Mouse (Mus musculus): Measurements from ENCODE around the gene Hist1h1a. TPM values are rescaled to one million over a fixed set of nuclear protein-coding genes. Genes with fewer than 3 reads are reported as not detected.
"Not testable (repeated sequence)": the region's sequence is repeated elsewhere in the genome, so short reads cannot be mapped to it uniquely, and the experiment has no call there.

The Hist1h1a gene
- polyA plus RNA-seq, 1 experiment from 2014 or later = 2.9 TPM

- Histone ChIP-seq H3K4me3 (replicated peaks) (no peak overlapping the region), H3K27me3 (replicated peaks) (no peaks in the 10 kb centered on the region), H3K9ac (no peak overlapping the region), H3K27ac (peak overlapping the region; percentile 54; the same call in 1 of the 2 replicates), H3K36me3 (no peaks in the 10 kb centered on the region), H3K9me3 (no peaks in the 10 kb centered on the region), H3K4me1 (peaks cover 4% of the 10 kb centered on the region; the same call in 1 of the 2 replicates), H3K4me2 (0 out of 2 replicates have a peak overlapping the region, but pooled peaks have one; percentile 21)
- ATAC-seq (ENCODE audit: insufficient read depth, low FRiP score, low read depth) = no peak
- WGBS = 42% methylated on average over 4 of the region's 4 CpGs
Measured at GRCm38 (mm10) chr13:23753314-23754078, 10.0 kb upstream of the Hist1h1a start.

- Histone ChIP-seq H3K27me3 (replicated peaks) (no peaks in the 10 kb centered on the region), H3K4me3 (replicated peaks) (no peak overlapping the region), H3K9me3 (no peaks in the 10 kb centered on the region), H3K27ac (no peak overlapping the region), H3K36me3 (no peaks in the 10 kb centered on the region), H3K9ac (no peak overlapping the region), H3K4me2 (no peak overlapping the region), H3K4me1 (peaks cover 5% of the 10 kb centered on the region; the same call in 1 of the 2 replicates)
- no peak for ATAC-seq (ENCODE audit: insufficient read depth, low FRiP score, low read depth)
Measured at GRCm38 (mm10) chr13:23755000-23755399, 8.5 kb upstream of the Hist1h1a start.

- H3K27ac ChIP-seq = peak within 1 kb of the TSS; percentile 88
- peak within 1 kb of the TSS; percentile 42 for H3K4me3 ChIP-seq (replicated peaks)
- no peaks in the 10 kb centered on the region for H3K27me3 ChIP-seq (replicated peaks)
- H3K4me2 ChIP-seq = peak within 1 kb of the TSS; percentile 62
- peaks cover 9% of the 10 kb centered on the region; the same call in 1 of the 2 replicates for H3K4me1 ChIP-seq
- no peaks in the 10 kb centered on the region for H3K9me3 ChIP-seq
- 0 out of 2 replicates have a peak within 1 kb of the TSS, but pooled peaks have one; percentile 29 for H3K9ac ChIP-seq
- peak; percentile 81 for ATAC-seq (ENCODE audit: insufficient read depth, low FRiP score, low read depth)
- 0% methylated on average over 17 of the region's 22 CpGs for WGBS
- H3K36me3 ChIP-seq = no peaks in the 10 kb centered on the region
Measured at GRCm38 (mm10) chr13:23756790-23757189, 6.7 kb upstream of the Hist1h1a start, which contains the start of gene Hist1h4b. Gene Hist1h4b (plus strand): TSS chr13:23757013.

GRCm38 (mm10) chr13:23757211-23757773 lies 6.2 kb upstream of the Hist1h1a start:
- no peak for ATAC-seq (ENCODE audit: insufficient read depth, low FRiP score, low read depth)
- Histone ChIP-seq H3K9me3 (no peaks in the 10 kb centered on the region), H3K36me3 (no peaks in the 10 kb centered on the region), H3K27me3 (replicated peaks) (no peaks in the 10 kb centered on the region), H3K4me2 (peak overlapping the region; percentile 62), H3K27ac (peak overlapping the region; percentile 88), H3K4me1 (peaks cover 9% of the 10 kb centered on the region; the same call in 1 of the 2 replicates), H3K9ac (0 out of 2 replicates have a peak overlapping the region, but pooled peaks have one; percentile 29), H3K4me3 (replicated peaks) (peak overlapping the region; percentile 42)
- 1% methylated on average over 22 of the region's 23 CpGs for WGBS

GRCm38 (mm10) chr13:23757921-23758320 lies 5.5 kb upstream of the Hist1h1a start:
- Histone ChIP-seq H3K4me1 (peaks cover 9% of the 10 kb centered on the region; the same call in 1 of the 2 replicates), H3K4me2 (peak overlapping the region; percentile 62; the same call in 1 of the 2 replicates), H3K27ac (peak overlapping the region; percentile 31; the same call in 1 of the 2 replicates), H3K36me3 (no peaks in the 10 kb centered on the region), H3K9ac (no peak overlapping the region), H3K4me3 (replicated peaks) (no peak overlapping the region), H3K27me3 (replicated peaks) (no peaks in the 10 kb centered on the region), H3K9me3 (no peaks in the 10 kb centered on the region)
- no peak for ATAC-seq (ENCODE audit: insufficient read depth, low FRiP score, low read depth)
- WGBS = 43% methylated on average over 3 of the region's 3 CpGs

- 70% methylated on average over 3 of the region's 3 CpGs for WGBS
- H3K4me1 ChIP-seq = peaks cover 16% of the 10 kb centered on the region
- no peak overlapping the region for H3K9ac ChIP-seq
- H3K36me3 ChIP-seq = no peaks in the 10 kb centered on the region
- H3K27me3 ChIP-seq (replicated peaks) = no peaks in the 10 kb centered on the region
- H3K9me3 ChIP-seq = no peaks in the 10 kb centered on the region
- H3K4me3 ChIP-seq (replicated peaks) = no peak overlapping the region
- H3K4me2 ChIP-seq = no peak overlapping the region
- no peak for ATAC-seq (ENCODE audit: insufficient read depth, low FRiP score, low read depth)
- H3K27ac ChIP-seq = peak overlapping the region; percentile 92; the same call in 1 of the 2 replicates
Measured at GRCm38 (mm10) chr13:23759251-23759771, 4.2 kb upstream of the Hist1h1a start.

GRCm38 (mm10) chr13:23759916-23760239 lies 3.6 kb upstream of the Hist1h1a start:
- Histone ChIP-seq H3K27me3 (replicated peaks) (no peaks in the 10 kb centered on the region), H3K36me3 (no peaks in the 10 kb centered on the region), H3K9ac (peak overlapping the region; percentile 9; the same call in 1 of the 2 replicates), H3K4me2 (peak overlapping the region; percentile 89), H3K4me1 (peaks cover 18% of the 10 kb centered on the region), H3K27ac (peak overlapping the region; percentile 92), H3K9me3 (no peaks in the 10 kb centered on the region), H3K4me3 (replicated peaks) (peak overlapping the region; percentile 44; the same call in 1 of the 2 replicates)
- ATAC-seq (ENCODE audit: insufficient read depth, low FRiP score, low read depth) = no peak
- 65% methylated on average over 1 of the region's 1 CpGs for WGBS

GRCm38 (mm10) chr13:23760240-23760971 lies 3.1 kb upstream of the Hist1h1a start:
- no peaks in the 10 kb centered on the region for H3K36me3 ChIP-seq
- H3K27ac ChIP-seq = peak overlapping the region; percentile 92
- no peaks in the 10 kb centered on the region for H3K27me3 ChIP-seq (replicated peaks)
- H3K4me2 ChIP-seq = peak overlapping the region; percentile 89
- peak overlapping the region; percentile 45 for H3K9ac ChIP-seq
- H3K9me3 ChIP-seq = no peaks in the 10 kb centered on the region
- ATAC-seq (ENCODE audit: insufficient read depth, low FRiP score, low read depth) = no peak; the same call in 1 of the 2 replicates
- peak overlapping the region; percentile 44 for H3K4me3 ChIP-seq (replicated peaks)
- WGBS = 2% methylated on average over 26 of the region's 27 CpGs
- peaks cover 18% of the 10 kb centered on the region for H3K4me1 ChIP-seq

GRCm38 (mm10) chr13:23760972-23761864 lies 2.2 kb upstream of the Hist1h1a start, which contains the start of gene Hist1h4a:
Gene Hist1h4a (minus strand): TSS chr13:23761230.
- peak within 1 kb of the TSS; percentile 44 for H3K4me3 ChIP-seq (replicated peaks)
- H3K27me3 ChIP-seq (replicated peaks) = no peaks in the 10 kb centered on the region
- under 1% methylated on average over 69 of the region's 72 CpGs for WGBS
- H3K9me3 ChIP-seq = no peaks in the 10 kb centered on the region
- peak; percentile 63 for ATAC-seq (ENCODE audit: insufficient read depth, low FRiP score, low read depth)
- peak within 1 kb of the TSS; percentile 45 for H3K9ac ChIP-seq
- H3K4me2 ChIP-seq = peak within 1 kb of the TSS; percentile 89
- H3K27ac ChIP-seq = peak within 1 kb of the TSS; percentile 92
- no peaks in the 10 kb centered on the region for H3K36me3 ChIP-seq
- H3K4me1 ChIP-seq = peaks cover 18% of the 10 kb centered on the region

GRCm38 (mm10) chr13:23761871-23762821 lies 1.3 kb upstream of the Hist1h1a start, which contains the start of gene Hist1h3a:
Gene Hist1h3a (minus strand): TSS chr13:23762386.
- not testable (repeated sequence) for H3K9me3 ChIP-seq; H3K27me3 ChIP-seq (replicated peaks); H3K36me3 ChIP-seq
- Histone ChIP-seq H3K4me1 (peaks cover 18% of the 10 kb centered on the region), H3K4me3 (replicated peaks) (peak within 1 kb of the TSS; percentile 55), H3K27ac (peak within 1 kb of the TSS; percentile 92), H3K9ac (peak within 1 kb of the TSS; percentile 45; the same call in 1 of the 2 replicates), H3K4me2 (peak within 1 kb of the TSS; percentile 89)
- ATAC-seq (ENCODE audit: insufficient read depth, low FRiP score, low read depth) = peak; percentile 68
- under 1% methylated on average over 31 of the region's 52 CpGs for WGBS

Data from stomach, embryonic 15.5 days (tissue).